11 mouse cellular contexts compared by ENCODE assay signal in the genomic region with DNA sequence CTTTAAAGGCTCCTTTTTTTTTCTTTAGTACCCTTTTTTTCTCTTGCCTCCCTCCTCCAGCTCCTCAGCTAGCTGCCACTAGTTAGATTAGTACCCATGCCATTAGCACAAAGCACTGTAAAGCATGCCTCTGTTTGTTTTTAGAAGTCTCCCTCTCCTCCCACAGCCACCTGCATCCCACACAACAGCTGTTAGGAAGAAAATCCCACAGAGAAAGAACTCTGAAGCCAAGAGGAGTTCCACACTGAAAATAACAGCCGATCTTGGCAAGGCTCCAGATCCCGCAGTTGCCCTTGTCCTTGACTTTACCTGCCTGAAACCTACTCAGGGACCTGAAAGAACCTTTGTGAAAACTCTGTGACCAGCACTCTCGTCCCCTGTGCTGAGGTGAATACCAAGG. TPM values are rescaled to one million over a fixed set of nuclear protein-coding genes. Genes with fewer than 3 reads are reported as not detected.
DNase-seq lines count a peak whose midpoint lies in the region; ATAC-seq and TF ChIP-seq lines count a peak whose summit lies in the region.
"Had no signal": no experiment of that assay in that cellular context is flagged by ENCODE, and none has a peak within 500 bp of the region (broad histone marks: within the 10 kb centered on the region; RNA-seq: fewer than 3 reads in every experiment).

No protein-coding gene starts in this region.

- H3K36me3 ChIP-seq in hindbrain, postnatal 0 days (ENCODE audit: insufficient read depth, low read length), result no peaks in the 10 kb centered on the region
- H3K36me3 ChIP-seq in hindbrain, embryonic 12.5 days, result no peaks in the 10 kb centered on the region
- H3K36me3 ChIP-seq: forebrain, embryonic 15.5 days; limb, embryonic 12.5 days; stomach, embryonic 15.5 days had no signal

- DNase-seq in hindbrain, postnatal 0 days (ENCODE audit: low spot score), result peak; percentile 62
- peak; percentile 3 for DNase-seq in cerebellum, adult 9-11 months
- peak; percentile 37 for DNase-seq in kidney, postnatal 14 days
- peak; percentile 52 for DNase-seq in left cerebral cortex, postnatal 4 days
- DNase-seq in thymus, postnatal 10 days (ENCODE audit: low spot score in 2 of 2), result no peak

- TF ChIP-seq CTCF in hindbrain, postnatal 0 days (IDR thresholded peaks at IDR 0.05; ENCODE audit: low read depth), result no peak

- H3K9me3 ChIP-seq in hindbrain, postnatal 0 days (ENCODE audit: low read length), result no peaks in the 10 kb centered on the region
- no peaks in the 10 kb centered on the region for H3K9me3 ChIP-seq in hindbrain, embryonic 12.5 days (replicated peaks)
- H3K9me3 ChIP-seq: forebrain, embryonic 15.5 days; limb, embryonic 12.5 days; stomach, embryonic 15.5 days had no signal

- intact Hi-C loops in left cerebral cortex, postnatal 4 days (cut with DNase I), result no loop called here

- H3K27me3 ChIP-seq in hindbrain, postnatal 0 days (ENCODE audit: insufficient read depth, low read length), result no peaks in the 10 kb centered on the region
- H3K27me3 ChIP-seq in hindbrain, embryonic 12.5 days, result no peaks in the 10 kb centered on the region
- H3K27me3 ChIP-seq: forebrain, embryonic 15.5 days; limb, embryonic 12.5 days; stomach, embryonic 15.5 days had no signal

- 50% methylated on average over 3 of the region's 3 CpGs for WGBS in hindbrain, postnatal 0 days
- WGBS in hindbrain, embryonic 12.5 days, result 80% methylated on average over 3 of the region's 3 CpGs

- no peak overlapping the region for H3K4me2 ChIP-seq in hindbrain, postnatal 0 days (ENCODE audit: low read depth, low read length)
- no peak overlapping the region for H3K4me2 ChIP-seq in hindbrain, embryonic 12.5 days (replicated peaks)
- H3K4me2 ChIP-seq: forebrain, embryonic 15.5 days; limb, embryonic 12.5 days; stomach, embryonic 15.5 days had no signal

- peak; percentile 58; the same call in 1 of the 2 replicates for ATAC-seq in hindbrain, postnatal 0 days
- ATAC-seq in hindbrain, embryonic 12.5 days (ENCODE audit: low FRiP score), result no peak
- no peak for ATAC-seq in activated CD4-positive, CD25-positive, alpha-beta regulatory T cell, adult 4 months
- no peak for ATAC-seq in megakaryocyte-erythroid progenitor cell, adult 5-6 weeks (replicated peaks; ENCODE audit: low FRiP score, low TSS enrichment, poor library complexity, severe bottlenecking)
- ATAC-seq: forebrain, embryonic 15.5 days had no signal

- no peak overlapping the region for H3K4me3 ChIP-seq in hindbrain, postnatal 0 days (ENCODE audit: low read length)
- H3K4me3 ChIP-seq in hindbrain, embryonic 12.5 days, result no peak overlapping the region
- H3K4me3 ChIP-seq: forebrain, embryonic 15.5 days; limb, embryonic 12.5 days; stomach, embryonic 15.5 days had no signal

- H3K9ac ChIP-seq in hindbrain, postnatal 0 days (replicated peaks; ENCODE audit: low read length), result no peak overlapping the region
- H3K9ac ChIP-seq in hindbrain, embryonic 12.5 days, result no peak overlapping the region
- H3K9ac ChIP-seq: forebrain, embryonic 15.5 days; limb, embryonic 12.5 days; stomach, embryonic 15.5 days had no signal

- no peaks in the 10 kb centered on the region for H3K4me1 ChIP-seq in hindbrain, postnatal 0 days (ENCODE audit: insufficient read depth, low read length)
- no peaks in the 10 kb centered on the region for H3K4me1 ChIP-seq in hindbrain, embryonic 12.5 days
- H3K4me1 ChIP-seq: stomach, embryonic 15.5 days had no signal

- H3K27ac ChIP-seq in hindbrain, postnatal 0 days, result no peak overlapping the region
- no peak overlapping the region for H3K27ac ChIP-seq in hindbrain, embryonic 12.5 days
- H3K27ac ChIP-seq: forebrain, embryonic 15.5 days; limb, embryonic 12.5 days; stomach, embryonic 15.5 days had no signal

RNA-seq across cellular contexts. Expression of a gene that starts 38.5 kb away (rescaled TPM):
- 2.4 and 5.0 TPM in 2 replicates for total RNA-seq in hindbrain, postnatal 0 days (2014; rRNA removed)
- 2.8 and 3.3 TPM in 2 replicates for polyA plus RNA-seq in hindbrain, postnatal 0 days (2015; fragmentation: Nextera tagmentation; extraction: Ambion mirVana)
- polyA plus RNA-seq in hindbrain, embryonic 12.5 days (2016; fragmentation: Nextera tagmentation; extraction: Ambion mirVana), result 1.4 and 1.6 TPM in 2 replicates
- 10 to 100 TPM; 30.3 to 35.2 TPM for total RNA-seq in left cerebral cortex, postnatal 4 days (2021)
- 10 to 100 TPM; 62.0 to 66.3 TPM for polyA plus RNA-seq in activated CD4-positive, CD25-positive, alpha-beta regulatory T cell, adult 4 months (2017; shearing (Covaris generic))
- 2.5 and 8.3 TPM in 2 replicates for total RNA-seq in megakaryocyte-erythroid progenitor cell, adult 5-6 weeks (2014; fragmentation: Nextera tagmentation)
- total RNA-seq in megakaryocyte-erythroid progenitor cell, adult 5-6 weeks (2017), result 1.6 TPM in 1 of 2 replicates, not detected in the other

Comparison
In these comparisons a context has a peak if more than half of its experiments do, and no peak if none do; other contexts are left out.
1. DNase-seq: peak in hindbrain, postnatal 0 days (single experiment), cerebellum, adult 9-11 months (single experiment), kidney, postnatal 14 days (single experiment) and left cerebral cortex, postnatal 4 days (single experiment); none in thymus, postnatal 10 days (0 of 2).